Mouse (Mus musculus) retina, adult 2 months (tissue): ENCODE results near the gene I830077J02Rik.
"Not testable (repeated sequence)": the region's sequence is repeated elsewhere in the genome, so short reads cannot be mapped to it uniquely, and the experiment has no call there.

ENCODE experiments used
- DNase-seq: peaks from one replicate; pipeline ENCODE4 v3.0.0-alpha.2; 2012; ENCODE audit warnings: low read depth, low spot score

The I830077J02Rik gene

DNA sequence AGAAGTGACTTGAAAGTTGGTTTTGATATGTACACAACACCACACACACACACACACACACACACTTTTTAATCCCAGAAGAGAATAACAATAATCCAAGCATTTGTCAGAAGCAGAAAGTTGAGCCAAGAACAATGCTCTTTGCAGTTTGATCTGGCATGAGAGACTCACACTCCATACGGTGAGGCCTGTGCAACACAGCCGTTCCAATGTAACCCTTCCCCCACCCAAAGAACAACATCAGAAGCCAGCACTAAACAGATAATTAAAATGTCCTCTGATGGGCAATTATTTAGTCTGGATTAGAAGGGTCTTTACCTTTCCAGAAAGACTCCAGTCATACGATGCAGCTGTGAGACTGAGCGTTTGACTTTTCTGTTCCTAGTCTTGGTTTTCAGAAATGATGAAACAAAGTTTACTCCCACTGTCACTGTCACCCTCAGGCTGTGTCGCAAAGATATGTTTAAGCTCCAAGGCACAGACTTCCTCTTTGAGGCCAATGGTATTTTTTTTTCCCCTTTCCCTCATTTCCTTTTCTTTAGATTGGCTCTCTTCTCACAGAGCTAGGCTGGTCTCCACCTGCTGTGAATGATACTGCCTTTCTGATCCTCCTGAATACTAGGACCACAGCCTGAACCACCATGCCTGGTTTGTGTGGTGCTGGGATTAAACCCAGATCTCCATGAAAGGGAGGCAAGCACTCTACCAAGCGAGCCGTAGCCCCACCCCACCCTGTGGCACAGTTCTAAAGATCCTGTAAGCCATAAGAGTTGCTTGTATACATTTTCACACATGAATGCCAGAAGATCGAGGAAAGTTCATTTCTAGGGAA is at the start of gene I830077J02Rik:
Gene I830077J02Rik (minus strand): TSS at position 425 of the 832 bp plus-strand sequence.
- no peak for DNase-seq

DNA sequence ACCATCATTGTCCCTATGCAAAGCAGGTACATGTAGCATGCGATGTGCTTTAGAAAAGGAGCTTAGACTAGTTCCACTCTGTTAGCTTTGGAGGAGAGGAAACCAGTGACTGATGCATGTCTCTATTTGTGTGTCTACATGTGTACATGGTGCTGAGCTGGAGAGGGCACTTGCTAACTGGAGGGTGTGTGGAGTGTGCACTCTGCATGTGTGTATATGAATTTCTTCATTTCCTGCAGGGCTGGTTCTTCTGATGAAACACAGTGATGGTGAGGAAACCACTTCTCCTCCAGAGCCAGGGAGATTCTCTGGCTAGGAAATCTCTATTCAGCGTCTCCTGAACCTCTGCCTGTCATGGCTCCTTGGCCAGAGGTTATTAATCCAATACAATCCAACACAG is 41.7 kb upstream of the I830077J02Rik start:
- no peak for DNase-seq

DNA sequence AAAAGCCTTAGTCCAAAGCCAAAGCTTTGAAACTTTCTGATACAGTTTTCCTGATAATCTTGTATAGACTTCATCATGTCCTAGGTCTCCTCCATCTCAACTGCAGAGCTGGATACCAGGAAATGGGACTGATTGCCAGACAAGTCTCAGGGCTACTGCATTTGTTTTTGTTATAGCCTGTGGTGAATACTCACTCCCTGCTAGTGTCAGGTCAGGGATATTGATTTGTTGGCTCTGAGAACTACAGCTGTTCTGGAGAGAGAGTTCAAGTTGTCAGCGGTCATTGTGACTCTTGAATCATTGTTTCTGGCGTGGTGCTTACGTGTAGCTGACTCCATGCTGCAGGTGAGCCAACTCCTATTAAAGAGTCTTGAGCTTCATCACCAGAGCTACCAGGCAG is 40.9 kb upstream of the I830077J02Rik start, which contains the start of gene Ovgp1:
Gene Ovgp1 (plus strand): TSS at position 301 of the 400 bp plus-strand sequence.
- no peak for DNase-seq

DNA sequence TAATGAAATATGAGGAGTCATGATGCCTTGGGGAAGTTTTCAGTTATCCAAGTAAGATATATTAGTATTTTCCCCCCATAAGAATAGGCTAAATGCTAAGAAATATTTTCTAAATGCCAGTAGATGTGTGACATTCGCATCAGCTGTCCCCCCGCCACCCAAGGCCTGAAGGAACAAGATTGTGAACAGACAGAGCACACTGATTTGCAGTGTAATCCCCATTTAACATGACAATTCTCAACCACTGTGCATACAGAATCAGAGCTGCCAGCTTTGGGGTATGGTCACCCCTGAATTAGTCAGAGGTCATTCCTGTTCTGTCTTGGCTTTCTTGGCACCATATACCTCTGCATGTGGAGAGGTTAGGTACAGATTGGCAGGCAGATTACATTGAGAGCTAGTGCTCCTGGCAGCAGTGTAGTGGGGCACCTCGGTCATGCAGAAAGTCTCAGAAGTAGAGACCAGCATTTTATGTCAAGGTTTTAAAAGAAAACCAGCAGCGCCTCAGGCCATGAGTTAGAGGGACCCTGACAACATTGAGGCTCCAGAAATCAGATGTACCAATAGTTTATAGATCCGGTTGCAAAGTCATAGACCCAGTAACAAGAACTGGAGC is 39.5 kb upstream of the I830077J02Rik start:
- DNase-seq: no peak

DNA sequence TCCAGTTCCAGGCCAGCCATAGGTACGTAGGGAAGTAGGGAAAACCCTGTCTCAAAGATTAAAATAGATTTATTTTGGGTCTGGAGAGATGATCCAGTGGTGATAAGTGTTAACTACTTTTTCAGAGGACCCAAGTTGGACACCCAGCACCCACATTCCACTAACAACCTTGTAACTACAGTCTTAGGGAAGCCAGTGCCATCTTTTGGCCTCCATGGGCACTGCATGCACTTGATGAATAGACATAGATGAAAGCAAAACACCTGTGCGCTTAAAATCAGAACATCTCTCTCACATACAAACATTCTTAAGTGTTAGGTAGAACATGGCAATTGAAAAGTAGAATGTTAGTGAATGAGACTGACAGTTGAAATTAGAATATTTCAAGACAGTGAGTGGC is 28.2 kb upstream of the I830077J02Rik start:
- DNase-seq: no peak

DNA sequence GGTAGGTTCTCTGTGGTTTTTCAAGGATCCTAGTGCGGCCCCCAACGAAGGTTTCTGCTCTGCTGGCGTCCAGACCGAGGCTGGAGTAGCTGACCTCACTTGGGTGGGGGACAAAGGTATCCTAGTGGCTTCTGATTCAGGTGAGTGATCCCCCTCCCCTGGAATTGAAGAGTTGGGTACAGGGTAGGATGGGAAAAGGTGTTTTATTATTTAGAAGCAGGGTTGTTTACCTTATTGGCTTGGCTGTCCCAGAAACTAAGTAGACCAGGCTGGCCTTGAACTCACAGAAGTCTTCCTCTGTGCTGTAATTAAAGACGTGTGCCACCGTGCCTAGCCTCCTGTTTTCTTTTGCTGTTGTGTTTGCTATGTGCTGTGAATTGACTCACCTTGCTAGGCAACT is 27.5 kb upstream of the I830077J02Rik start, which contains the start of gene Atp5f1:
Gene Atp5f1 (minus strand): TSS at position 101 of the 400 bp plus-strand sequence.
- no peak for DNase-seq

DNA sequence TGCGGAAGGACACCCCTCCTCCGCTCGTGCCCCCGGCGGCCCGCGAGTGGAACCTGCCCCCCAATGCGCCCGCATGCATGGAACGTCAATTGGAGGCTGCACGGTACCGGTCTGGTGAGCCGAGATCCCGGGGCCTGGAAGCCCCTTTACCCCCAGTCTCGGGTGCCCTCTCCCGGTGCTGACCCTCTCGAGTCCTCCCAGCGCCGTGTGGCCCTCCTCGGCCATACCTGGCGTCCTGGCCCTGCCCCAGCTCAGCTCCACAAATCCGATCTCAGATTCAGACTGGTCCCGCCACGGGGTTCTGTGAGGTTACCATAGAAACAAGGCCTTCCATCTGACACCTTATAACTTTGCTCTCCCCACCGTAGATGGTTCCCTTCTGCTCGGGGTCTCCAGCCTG is 27.1 kb upstream of the I830077J02Rik start:
- no peak for DNase-seq

DNA sequence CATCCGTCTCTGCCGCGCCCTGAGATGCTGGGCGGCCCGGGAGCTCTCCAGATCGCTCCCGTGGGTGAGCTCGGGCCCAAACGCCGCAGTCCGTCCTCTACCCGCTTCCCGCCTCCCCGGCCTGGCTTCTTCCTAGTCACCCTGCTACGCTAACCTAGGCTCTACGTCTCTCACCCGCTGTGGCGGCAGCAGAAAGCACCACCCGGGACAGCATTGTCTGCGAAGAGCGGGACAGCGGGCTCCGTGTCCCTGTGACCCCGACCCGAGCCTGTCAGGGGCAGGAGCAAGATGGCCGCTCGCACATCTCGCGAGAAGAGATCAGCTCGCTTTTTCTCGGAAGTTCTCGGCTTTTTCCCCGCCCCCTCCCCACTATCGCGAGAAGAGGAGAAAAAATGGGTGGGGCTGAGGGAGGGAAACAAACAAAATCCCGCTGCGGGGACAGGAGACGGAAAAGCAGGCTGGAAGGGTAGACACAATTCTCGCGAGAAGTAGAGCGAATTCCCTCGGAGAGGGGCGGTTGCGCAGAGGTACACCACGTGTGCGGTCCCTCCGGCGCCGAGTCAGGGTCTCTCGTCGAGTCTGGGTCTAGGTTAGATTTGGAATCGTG is 26.6 kb upstream of the I830077J02Rik start, which contains the start of gene Wdr77:
Gene Wdr77 (plus strand): TSS at position 396 of the 607 bp plus-strand sequence.
- DNase-seq: peak; percentile 100

DNA sequence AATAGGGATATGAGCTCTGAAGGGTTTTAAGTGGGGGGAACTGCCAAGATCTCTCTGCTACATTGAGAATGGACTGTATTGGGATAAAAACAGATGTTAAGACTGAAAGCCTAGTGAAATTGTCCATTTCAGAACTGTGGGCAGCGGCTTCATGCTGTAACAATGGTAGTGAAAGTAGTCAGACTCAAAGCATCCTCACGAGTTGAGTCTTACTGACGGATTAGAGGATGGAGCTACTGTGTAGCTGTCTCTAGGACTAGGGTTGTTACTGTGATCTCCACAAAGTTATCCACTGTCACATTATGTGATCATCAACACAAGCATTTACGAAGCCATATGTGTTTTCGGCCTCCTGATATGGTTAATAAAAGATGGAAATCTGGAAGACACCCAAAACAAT is 25.7 kb upstream of the I830077J02Rik start:
- DNase-seq: no peak

DNA sequence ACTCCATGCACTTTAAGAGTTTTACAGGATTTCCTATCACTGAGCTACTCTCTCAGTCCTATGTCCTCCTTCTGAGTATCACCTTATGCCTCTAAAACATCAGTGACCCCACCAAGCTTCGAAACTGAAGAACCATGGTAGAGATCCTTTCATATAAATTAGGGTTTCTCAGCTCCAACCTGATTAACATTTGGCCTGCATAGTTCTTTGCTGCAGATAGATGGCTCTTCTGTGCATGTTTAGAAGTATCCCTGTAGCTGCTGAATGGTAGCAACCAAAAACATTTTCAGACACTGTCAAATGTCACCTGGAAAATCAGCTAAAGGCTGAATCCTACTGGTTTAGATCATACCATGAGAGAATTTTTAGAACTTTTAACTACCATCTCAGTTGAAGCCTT is 24.8 kb upstream of the I830077J02Rik start:
- DNase-seq: no peak

DNA sequence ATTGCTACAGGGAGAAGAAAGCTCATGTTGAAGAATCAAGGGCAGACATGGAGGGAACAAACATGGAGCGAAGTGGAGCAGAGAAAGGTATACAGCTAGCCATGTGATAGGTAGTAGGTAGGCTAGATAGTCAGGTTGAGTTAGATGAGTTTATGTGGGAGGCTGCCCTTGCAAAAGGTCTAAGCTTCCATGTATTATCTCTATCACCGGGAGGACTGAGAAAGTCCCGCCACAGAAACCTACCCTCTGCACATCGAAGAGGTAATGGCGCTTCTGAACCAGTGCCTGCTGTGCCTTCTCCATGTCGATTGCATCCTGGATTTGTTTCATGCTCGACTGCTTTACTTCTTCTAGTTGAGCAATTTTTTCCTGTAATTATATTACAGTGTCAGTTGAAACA is 18.9 kb upstream of the I830077J02Rik start:
- DNase-seq: no peak

DNA sequence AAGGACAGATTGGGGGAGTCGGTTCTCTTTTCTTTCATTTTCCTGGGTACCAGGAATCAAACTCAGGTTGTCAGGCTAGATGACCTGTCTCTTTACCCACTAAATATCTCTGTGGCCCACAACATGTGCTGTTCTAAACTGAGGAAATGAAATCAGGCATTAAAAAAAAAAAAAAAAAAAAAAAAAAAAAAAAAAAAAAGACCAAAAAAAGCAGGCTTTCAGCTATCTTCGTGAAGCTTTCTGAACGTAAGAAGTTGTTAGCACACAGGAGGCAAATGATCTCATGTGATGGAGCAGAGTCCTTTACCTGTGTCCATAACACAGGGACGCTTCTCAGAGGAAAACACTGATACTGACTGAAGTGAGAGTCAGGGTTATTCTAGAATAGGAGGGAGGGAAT is 3.6 kb upstream of the I830077J02Rik start:
- no peak for DNase-seq

DNA sequence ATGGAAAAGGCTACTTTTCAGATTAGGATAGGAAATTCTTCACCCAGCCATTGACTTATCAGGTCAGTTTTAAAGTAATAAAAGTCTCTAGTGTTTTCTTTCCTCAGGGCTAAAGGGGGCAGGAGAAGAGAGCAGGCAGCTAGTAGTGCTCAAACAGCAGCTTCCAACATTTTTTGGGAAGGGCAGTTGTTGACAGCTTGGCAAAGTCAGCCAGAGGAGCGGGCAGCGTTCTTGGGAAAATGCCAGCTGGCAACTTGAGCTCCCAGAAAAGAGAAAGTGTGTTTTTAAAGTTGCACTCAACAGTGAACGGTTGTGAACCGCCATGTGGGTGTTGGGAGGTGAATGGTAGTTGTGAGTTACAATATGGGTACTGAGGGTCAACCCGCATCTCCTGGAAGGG is 2.6 kb upstream of the I830077J02Rik start:
- DNase-seq: no peak

DNA sequence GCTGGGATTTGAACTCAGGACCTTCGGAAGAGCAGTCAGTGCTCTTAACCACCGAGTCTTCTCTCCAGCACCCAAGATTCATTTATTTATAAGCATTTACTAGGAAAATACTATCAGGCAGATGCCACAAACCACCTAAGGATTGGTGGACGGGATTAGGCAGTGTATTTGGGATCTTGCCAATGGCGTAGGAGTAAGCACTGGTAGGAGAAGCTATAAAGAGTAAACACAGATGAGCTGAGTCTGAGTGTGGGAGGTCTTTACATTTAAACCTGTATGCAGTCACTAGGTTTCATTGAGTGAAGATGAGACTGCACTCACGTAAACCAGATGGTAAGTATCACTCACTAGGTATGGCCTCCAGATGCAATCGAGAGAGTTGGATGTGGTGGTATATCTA is 1.5 kb upstream of the I830077J02Rik start:
- DNase-seq: no peak

DNA sequence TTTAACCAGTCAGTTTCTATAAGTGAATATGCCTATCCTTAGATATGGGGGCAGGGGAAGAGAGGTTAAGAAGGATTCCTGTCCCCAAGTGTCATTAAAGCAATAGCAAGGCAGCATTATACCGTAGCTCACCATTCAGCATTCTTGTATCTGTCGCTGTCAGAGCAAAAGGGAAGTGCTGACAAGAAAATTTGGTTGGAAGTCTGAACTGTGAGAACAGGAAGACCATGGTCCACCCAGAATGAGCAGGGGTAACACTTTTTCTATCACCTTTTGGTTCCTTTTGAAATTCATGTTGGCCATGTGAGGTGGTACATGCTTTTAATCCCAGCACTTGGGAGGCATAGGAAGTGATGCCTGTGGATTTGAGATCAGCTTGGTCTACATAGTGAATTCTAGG is 1.4 kb downstream of the I830077J02Rik start:
- no peak for DNase-seq

DNA sequence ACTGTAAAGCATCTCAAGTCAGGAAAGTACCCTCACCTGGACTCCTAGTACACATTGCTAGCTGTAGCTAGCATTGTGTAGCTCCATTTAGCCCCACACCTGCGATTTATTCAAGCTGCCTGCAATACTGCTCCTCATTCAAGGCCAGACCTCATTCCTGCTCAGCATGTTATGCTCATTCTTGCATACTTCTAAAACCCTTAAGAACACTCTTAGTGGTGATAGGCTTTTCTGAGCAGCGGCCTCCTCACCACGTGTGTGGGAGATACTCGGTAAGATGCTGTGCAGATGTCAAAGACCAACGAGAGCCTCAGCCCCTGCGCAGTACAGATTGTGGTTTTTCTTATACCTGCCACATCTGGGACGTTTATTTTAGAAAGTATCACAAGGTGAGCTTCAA is 2.6 kb downstream of the I830077J02Rik start:
- no peak for DNase-seq

DNA sequence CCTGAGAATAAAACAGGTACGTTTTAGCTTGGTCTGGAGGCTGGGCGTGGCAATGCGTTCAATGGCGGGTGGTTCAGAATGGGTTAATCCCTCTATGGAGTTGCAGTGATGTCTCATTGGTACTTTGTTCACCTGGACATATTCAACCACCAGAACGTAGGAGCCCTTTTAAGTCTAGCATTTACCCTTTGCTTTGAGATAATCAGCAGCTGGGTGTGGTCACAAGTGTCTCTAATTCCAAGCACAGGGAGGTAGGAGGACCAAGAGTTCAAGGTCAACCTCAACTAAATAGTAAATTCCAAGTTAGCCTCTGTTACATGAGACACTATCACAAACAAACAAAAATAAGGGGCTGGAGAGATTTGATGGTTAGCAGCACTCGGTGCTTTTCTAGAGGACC is 3.7 kb downstream of the I830077J02Rik start:
- DNase-seq: no peak

DNA sequence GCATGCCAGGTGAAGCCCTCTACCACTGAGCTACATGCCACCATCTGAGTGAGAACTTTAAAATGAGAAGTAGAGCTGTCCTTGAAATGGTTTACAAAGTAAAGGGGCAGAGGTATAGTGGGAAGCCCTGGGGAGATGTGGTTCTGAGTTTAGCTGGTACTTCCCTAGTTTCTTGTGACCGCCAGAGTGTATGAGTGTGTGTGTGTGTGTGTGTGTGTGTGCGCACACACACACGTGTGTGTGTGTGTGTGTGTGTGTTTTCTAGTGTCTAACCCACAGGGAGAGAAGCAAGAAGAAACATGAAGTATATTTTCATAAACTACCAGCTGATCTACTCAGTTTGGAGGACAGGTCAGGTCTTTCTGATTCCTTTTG is 4.3 kb downstream of the I830077J02Rik start:
- DNase-seq: no peak

DNA sequence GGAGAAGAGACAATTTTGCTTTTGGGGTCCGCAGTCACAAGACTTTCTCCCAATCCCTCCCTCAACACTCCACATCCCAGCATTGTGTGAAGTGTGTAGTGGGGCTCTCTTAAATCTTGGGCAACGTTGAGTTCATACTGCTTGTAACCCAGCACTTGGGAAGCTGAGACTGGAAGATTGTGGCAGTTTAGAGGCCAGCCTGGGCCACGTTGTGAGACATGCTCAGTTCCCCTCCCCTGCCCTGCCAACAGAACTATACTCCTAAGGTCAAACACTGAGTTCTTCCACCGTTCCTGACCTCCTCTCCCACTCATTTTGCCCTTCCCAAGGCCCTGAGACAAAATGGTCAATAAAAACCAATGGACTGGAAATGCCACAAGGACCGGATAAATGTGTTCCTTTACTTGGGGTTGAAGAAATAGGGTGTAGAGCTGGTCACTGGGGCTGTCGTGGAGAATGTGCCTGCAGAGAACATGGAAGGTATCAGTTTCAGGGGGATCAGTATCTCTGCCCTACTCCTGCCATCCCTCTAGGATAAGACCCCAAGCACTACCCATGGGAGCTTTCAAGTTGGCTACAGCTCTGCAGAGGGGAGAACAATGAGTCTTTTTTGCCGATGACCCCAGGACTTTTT is 4.8 kb downstream of the I830077J02Rik start:
- DNase-seq: no peak

DNA sequence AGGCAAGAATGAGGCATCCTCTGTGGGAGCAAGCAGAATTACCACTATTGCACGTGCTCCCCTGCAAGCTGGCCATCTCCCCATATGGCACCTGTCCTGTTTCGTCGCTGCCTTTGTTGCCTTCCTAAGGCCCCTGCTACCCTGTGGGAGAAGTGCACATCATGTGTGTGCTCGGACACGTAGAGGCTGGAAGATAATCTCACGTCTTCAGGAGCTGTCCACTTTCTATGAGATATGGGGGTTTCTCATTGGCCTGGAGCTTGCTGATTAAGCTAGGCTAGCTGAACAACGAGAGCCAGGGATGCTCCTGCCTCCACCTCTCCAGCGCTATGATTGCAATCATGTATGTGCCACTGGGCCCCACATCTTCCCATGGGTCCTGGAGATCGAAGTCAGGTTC is 7.8 kb downstream of the I830077J02Rik start:
- DNase-seq: no peak

DNA sequence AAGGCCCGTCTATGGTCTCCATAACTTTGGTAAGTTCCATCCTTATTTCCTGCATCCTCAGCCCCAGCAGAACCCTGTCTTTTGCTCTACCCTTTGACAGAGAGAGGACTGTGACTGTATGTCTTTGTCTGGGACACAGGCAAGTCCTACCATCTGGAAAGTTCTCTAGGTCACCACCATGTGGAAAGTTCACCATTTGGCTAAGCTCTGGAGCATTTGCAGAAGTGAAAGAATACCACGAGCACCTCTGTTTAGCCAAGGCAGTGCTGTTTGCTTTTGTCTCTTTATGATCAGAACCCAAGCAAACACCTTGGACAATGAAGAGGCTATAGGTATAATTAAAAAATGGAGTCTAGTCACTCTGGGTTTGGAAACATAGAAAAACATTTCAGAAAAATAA is 10.5 kb downstream of the I830077J02Rik start:
- DNase-seq: no peak

DNA sequence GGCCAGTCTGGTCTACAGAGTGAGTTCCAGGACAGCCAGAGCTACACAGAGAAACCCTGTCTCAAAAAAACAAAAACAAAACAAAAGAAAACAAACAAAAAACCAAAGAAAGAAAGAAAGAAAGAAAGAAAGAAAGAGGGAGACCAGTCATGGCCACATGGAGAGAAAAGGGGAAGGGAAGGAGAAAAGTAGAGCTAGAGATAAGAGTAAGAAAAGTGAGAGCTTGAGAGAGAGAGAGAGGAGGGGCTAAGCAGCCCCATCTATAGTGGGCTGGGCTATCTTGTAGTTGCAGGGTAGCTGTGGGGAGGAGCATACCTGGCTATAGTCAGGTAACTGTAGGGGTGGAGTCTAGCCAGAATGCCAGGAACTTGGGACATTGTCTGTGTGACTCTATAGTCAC is 11.7 kb downstream of the I830077J02Rik start:
- not testable (repeated sequence) for DNase-seq
